Mouse (Mus musculus) limb, embryonic 12.5 days (tissue): ENCODE results near the gene Cracr2a. TPM values are rescaled to one million over a fixed set of nuclear protein-coding genes. Genes with fewer than 3 reads are reported as not detected.
"Not testable (repeated sequence)": the region's sequence is repeated elsewhere in the genome, so short reads cannot be mapped to it uniquely, and the experiment has no call there.

Experiments
- ATAC-seq: fragments of 200-750 bp; cut with Nextera tagmentation; 2 replicates; pipeline ENCODE4 v1.8.0; 2017; ENCODE audit warnings: low read depth, moderate TSS enrichment; ENCODE audit not compliant: insufficient number of reproducible peaks, insufficient read depth, low FRiP score, low TSS enrichment
- H3K27ac ChIP-seq: fragments of 300-500 bp; sonication (generic); 2 replicates; pipeline ENCODE4 v1.5.1; 2016; ENCODE audit warnings: mild to moderate bottlenecking, moderate library complexity
- H3K27me3 ChIP-seq: fragments of 300-500 bp; sonication (generic); 2 replicates; pipeline ENCODE4 v1.6.1; 2016; ENCODE audit warnings: mild to moderate bottlenecking, moderate library complexity
- H3K36me3 ChIP-seq: fragments of 300-500 bp; sonication (generic); 2 replicates; pipeline ENCODE4 v1.6.1; 2016; ENCODE audit warnings: mild to moderate bottlenecking, moderate library complexity
- H3K4me1 ChIP-seq: fragments of 300-500 bp; sonication (generic); replicated peaks from 2 replicates; pipeline ENCODE4 v1.6.1; 2016
- H3K4me2 ChIP-seq: fragments of 300-500 bp; sonication (generic); 2 replicates; pipeline ENCODE4 v1.6.1; 2016; ENCODE audit warnings: mild to moderate bottlenecking, moderate library complexity
- H3K4me3 ChIP-seq: fragments of 300-500 bp; sonication (generic); replicated peaks from 2 replicates; pipeline ENCODE4 v1.5.1; 2016; ENCODE audit warnings: mild to moderate bottlenecking
- H3K9ac ChIP-seq: fragments of 300-500 bp; sonication (generic); replicated peaks from 2 replicates; pipeline ENCODE4 v1.6.1; 2016; ENCODE audit warnings: mild to moderate bottlenecking, moderate library complexity
- H3K9me3 ChIP-seq: fragments of 300-500 bp; sonication (generic); 2 replicates; pipeline ENCODE4 v1.6.1; 2016; ENCODE audit warnings: mild to moderate bottlenecking, moderate library complexity
- WGBS: fragments of 180-500 bp; shearing (Covaris S2); methylation state at CpG from one replicate; pipeline ENCODE4 v1.1.7; 2016; 5-methylcytosine and 5-hydroxymethylcytosine counted together
- polyA plus RNA-seq: library from polyadenylated mRNA; unstranded; fragments of >200 nt; fragmentation: Nextera tagmentation; extraction: Ambion mirVana; gene quantifications from 2 replicates; pipeline ENCODE4 v1.2.1, GENCODE M21; 2016

Cracr2a gene
- 1.8 and 2.5 TPM in 2 replicates for polyA plus RNA-seq

- Histone ChIP-seq H3K36me3 (no peaks in the 10 kb centered on the region), H3K4me2 (peak within 1 kb of the TSS; percentile 80), H3K4me1 (peaks cover 10% of the 10 kb centered on the region), H3K27ac (peak within 1 kb of the TSS; percentile 81), H3K9me3 (no peaks in the 10 kb centered on the region), H3K27me3 (no peaks in the 10 kb centered on the region; the same call in 1 of the 2 replicates), H3K9ac (peak within 1 kb of the TSS; percentile 58), H3K4me3 (peak within 1 kb of the TSS; percentile 51)
- ATAC-seq, result peak; percentile 85
- WGBS, result under 1% methylated on average over 22 of the region's 22 CpGs
Observed at GRCm38 (mm10) chr6:127561231-127562020, at the start of gene Cracr2a. Cracr2a (plus strand) TSS chr6:127561338.

- peaks cover 14% of the 10 kb centered on the region for H3K9me3 ChIP-seq
- not testable (repeated sequence) for H3K27me3 ChIP-seq, H3K9ac ChIP-seq, H3K4me2 ChIP-seq, H3K27ac ChIP-seq, H3K4me3 ChIP-seq, H3K36me3 ChIP-seq, H3K4me1 ChIP-seq, ATAC-seq
- WGBS, result 88% methylated on average over 6 of the region's 12 CpGs
Observed at GRCm38 (mm10) chr6:127513776-127514175, 47.4 kb upstream of the Cracr2a start.

GRCm38 (mm10) chr6:127521176-127521575 lies 40.0 kb upstream of the Cracr2a start:
- H3K27ac ChIP-seq, result no peak overlapping the region
- ATAC-seq, result no peak
- WGBS, result 76% methylated on average over 8 of the region's 8 CpGs

GRCm38 (mm10) chr6:127522326-127522725 lies 38.8 kb upstream of the Cracr2a start:
- WGBS, result 57% methylated on average over 9 of the region's 9 CpGs
- Histone ChIP-seq H3K9ac (no peak overlapping the region), H3K4me1 (no peaks in the 10 kb centered on the region), H3K27me3 (no peaks in the 10 kb centered on the region), H3K36me3 (no peaks in the 10 kb centered on the region), H3K27ac (no peak overlapping the region), H3K9me3 (no peaks in the 10 kb centered on the region), H3K4me2 (no peak overlapping the region), H3K4me3 (no peak overlapping the region)
- no peak for ATAC-seq

More at GRCm38 (mm10) chr6:127521176-127521575, 40.0 kb upstream of the Cracr2a start:
- no peak overlapping the region for H3K4me2 ChIP-seq
- no peak overlapping the region for H3K4me3 ChIP-seq
- no peaks in the 10 kb centered on the region for H3K36me3 ChIP-seq
- no peaks in the 10 kb centered on the region for H3K4me1 ChIP-seq
- no peak overlapping the region for H3K9ac ChIP-seq
- no peaks in the 10 kb centered on the region for H3K27me3 ChIP-seq
- no peaks in the 10 kb centered on the region for H3K9me3 ChIP-seq

GRCm38 (mm10) chr6:127524442-127524841 lies 36.7 kb upstream of the Cracr2a start:
- Histone ChIP-seq H3K4me3 (no peak overlapping the region), H3K9ac (no peak overlapping the region), H3K27me3 (no peaks in the 10 kb centered on the region; the same call in 1 of the 2 replicates), H3K27ac (no peak overlapping the region), H3K9me3 (no peaks in the 10 kb centered on the region), H3K36me3 (no peaks in the 10 kb centered on the region), H3K4me2 (no peak overlapping the region), H3K4me1 (no peaks in the 10 kb centered on the region)
- WGBS, result 36% methylated on average over 8 of the region's 8 CpGs
- no peak for ATAC-seq

- no peaks in the 10 kb centered on the region for H3K36me3 ChIP-seq
- H3K9ac ChIP-seq, result no peak overlapping the region
- no peak for ATAC-seq
- no peaks in the 10 kb centered on the region for H3K4me1 ChIP-seq
- no peak overlapping the region for H3K4me3 ChIP-seq
- no peaks in the 10 kb centered on the region; the same call in 1 of the 2 replicates for H3K27me3 ChIP-seq
- no peak overlapping the region for H3K27ac ChIP-seq
- no peaks in the 10 kb centered on the region for H3K9me3 ChIP-seq
- WGBS, result 84% methylated on average over 7 of the region's 7 CpGs
- H3K4me2 ChIP-seq, result no peak overlapping the region
Observed at GRCm38 (mm10) chr6:127528625-127529024, 32.5 kb upstream of the Cracr2a start.

GRCm38 (mm10) chr6:127529451-127529850 lies 31.7 kb upstream of the Cracr2a start:
- no peak overlapping the region for H3K27ac ChIP-seq
- no peak for ATAC-seq
- H3K9ac ChIP-seq, result no peak overlapping the region
- 76% methylated on average over 2 of the region's 2 CpGs for WGBS
- no peak overlapping the region for H3K4me3 ChIP-seq
- H3K9me3 ChIP-seq, result no peaks in the 10 kb centered on the region
- H3K4me2 ChIP-seq, result no peak overlapping the region
- H3K36me3 ChIP-seq, result no peaks in the 10 kb centered on the region
- no peaks in the 10 kb centered on the region for H3K4me1 ChIP-seq
- H3K27me3 ChIP-seq, result no peaks in the 10 kb centered on the region; the same call in 1 of the 2 replicates

- Histone ChIP-seq H3K36me3 (no peaks in the 10 kb centered on the region), H3K4me2 (no peak overlapping the region), H3K9ac (no peak overlapping the region), H3K27ac (no peak overlapping the region), H3K4me3 (no peak overlapping the region), H3K27me3 (no peaks in the 10 kb centered on the region; the same call in 1 of the 2 replicates), H3K4me1 (no peaks in the 10 kb centered on the region), H3K9me3 (no peaks in the 10 kb centered on the region)
- no peak for ATAC-seq
- 57% methylated on average over 3 of the region's 3 CpGs for WGBS
Observed at GRCm38 (mm10) chr6:127530206-127530605, 30.9 kb upstream of the Cracr2a start.

- no peaks in the 10 kb centered on the region for H3K36me3 ChIP-seq
- no peak overlapping the region for H3K27ac ChIP-seq
- H3K4me2 ChIP-seq, result no peak overlapping the region
- H3K4me1 ChIP-seq, result no peaks in the 10 kb centered on the region
- H3K9me3 ChIP-seq, result no peaks in the 10 kb centered on the region
- H3K9ac ChIP-seq, result no peak overlapping the region
- no peaks in the 10 kb centered on the region; the same call in 1 of the 2 replicates for H3K27me3 ChIP-seq
- H3K4me3 ChIP-seq, result no peak overlapping the region
- 51% methylated on average over 3 of the region's 3 CpGs for WGBS
- no peak for ATAC-seq
Observed at GRCm38 (mm10) chr6:127531412-127532205, 29.5 kb upstream of the Cracr2a start.

GRCm38 (mm10) chr6:127532304-127532703 lies 28.8 kb upstream of the Cracr2a start:
- no peaks in the 10 kb centered on the region for H3K36me3 ChIP-seq
- H3K27ac ChIP-seq, result no peak overlapping the region
- no peak overlapping the region for H3K4me3 ChIP-seq
- H3K4me2 ChIP-seq, result no peak overlapping the region
- H3K9ac ChIP-seq, result no peak overlapping the region
- H3K4me1 ChIP-seq, result no peaks in the 10 kb centered on the region
- H3K27me3 ChIP-seq, result no peaks in the 10 kb centered on the region; the same call in 1 of the 2 replicates
- H3K9me3 ChIP-seq, result no peaks in the 10 kb centered on the region
- no peak for ATAC-seq
- 84% methylated on average over 5 of the region's 5 CpGs for WGBS

- H3K9ac ChIP-seq, result no peak overlapping the region
- no peaks in the 10 kb centered on the region for H3K36me3 ChIP-seq
- H3K27me3 ChIP-seq, result no peaks in the 10 kb centered on the region
- ATAC-seq, result no peak
- no peak overlapping the region for H3K4me3 ChIP-seq
- H3K4me2 ChIP-seq, result no peak overlapping the region
- 84% methylated on average over 5 of the region's 5 CpGs for WGBS
- no peaks in the 10 kb centered on the region for H3K4me1 ChIP-seq
- no peak overlapping the region for H3K27ac ChIP-seq
- no peaks in the 10 kb centered on the region for H3K9me3 ChIP-seq
Observed at GRCm38 (mm10) chr6:127533766-127534165, 27.4 kb upstream of the Cracr2a start.
